Mouse (Mus musculus) Patski (cell line): ENCODE measurements around the gene Als2cl. TPM values are rescaled to one million over a fixed set of nuclear protein-coding genes. Genes with fewer than 3 reads are reported as not detected.

ENCODE experiments used
- ATAC-seq: fragments of 100-300 bp; one replicate; pipeline ENCODE4 v1.8.0; 2021
- CTCF ChIA-PET: fragments of 350-600 bp; sonication (Branson Sonifier 250); formaldehyde crosslinking; loops from one replicate; lab custom pipeline; 2022; ENCODE audit warnings: inconsistent platforms; lab: Charles Lee
- POLR2A ChIA-PET: fragments of 350-600 bp; sonication (Branson Sonifier 250); formaldehyde crosslinking; loops from one replicate; lab custom pipeline; 2022; ENCODE audit warnings: antibody characterized with exemption, inconsistent platforms; lab: Charles Lee
- DNase-seq: peaks from one replicate; pipeline ENCODE4 v3.0.0-alpha.2; 2011; ENCODE audit warnings: low read depth, low spot score
- H3K27me3 ChIP-seq: fragments of 371-371 bp; one replicate; pipeline ENCODE4 v1.5.1; 2021
- CTCF ChIP-seq: fragments of 100-300 bp; IDR thresholded peaks from one replicate; pipeline ENCODE4 v1.5.1; 2021
- in situ Hi-C: fragments of 300-500 bp; cut with MboI; formaldehyde crosslinking; loops from 3 replicates; pipeline ENCODE4 v1.11.1; 2018; ENCODE audit warnings: low pct_unique_long_range_greater_than_20kb, mixed read lengths
- polyA plus RNA-seq: library from polyadenylated mRNA; unstranded; gene quantifications from one replicate; pipeline ENCODE4 v1.2.3, GENCODE M21; 2021

Als2cl gene
- 69.4 TPM for polyA plus RNA-seq

GRCm38 (mm10) chr9:110879191-110879920 is at the start of gene Als2cl:
Gene Als2cl (plus strand): TSS chr9:110879870.
- H3K27me3 ChIP-seq = no peaks in the 10 kb centered on the region
- ATAC-seq (no peak), DNase-seq (no peak)
- TF ChIP-seq CTCF = no peak
- ChIA-PET CTCF (interaction anchor here (0.8 to 1.5 kb wide), 4 partner anchors 8 to 164 kb away, joined by 3 to 4 read pairs (median 4); no protein-coding TSS in a partner anchor), POLR2A (interaction anchor here (0.6 to 1.3 kb wide), 6 partner anchors 12 to 154 kb away, joined by 3 to 6 read pairs (median 4); no protein-coding TSS in a partner anchor)
- in situ Hi-C loops = loop anchor here (10.0 kb wide), 2 partner anchors 235 to 455 kb away; no protein-coding TSS in a partner anchor

- CTCF ChIA-PET = no interaction called here
- POLR2A ChIA-PET = no interaction called here
- no peak for TF ChIP-seq CTCF
- in situ Hi-C loops = no loop called here
- H3K27me3 ChIP-seq = no peaks in the 10 kb centered on the region
- DNase-seq (no peak), ATAC-seq (no peak)
Measured at GRCm38 (mm10) chr9:110833021-110833420, 46.6 kb upstream of the Als2cl start.

GRCm38 (mm10) chr9:110834411-110834810 is 45.3 kb upstream of the Als2cl start, which contains the start of gene Prss45:
Gene Prss45 (plus strand): TSS chr9:110834588.
- no peaks in the 10 kb centered on the region for H3K27me3 ChIP-seq
- in situ Hi-C loops = no loop called here
- ATAC-seq (no peak), DNase-seq (no peak)
- no peak for TF ChIP-seq CTCF
- CTCF ChIA-PET = no interaction called here
- POLR2A ChIA-PET = no interaction called here

- in situ Hi-C loops = no loop called here
- no peaks in the 10 kb centered on the region for H3K27me3 ChIP-seq
- POLR2A ChIA-PET = no interaction called here
- no peak for ATAC-seq
- TF ChIP-seq CTCF = no peak
- no peak for DNase-seq
- CTCF ChIA-PET = no interaction called here
Measured at GRCm38 (mm10) chr9:110834961-110835360, 44.7 kb upstream of the Als2cl start.

GRCm38 (mm10) chr9:110836112-110836511 is 43.6 kb upstream of the Als2cl start:
- ChIA-PET POLR2A (interaction anchor here (0.7 kb wide), 1 partner anchor 222 kb away, joined by 3 read pairs; no protein-coding TSS in a partner anchor), CTCF (interaction anchor here (1.4 kb wide), 1 partner anchor 13 kb away, joined by 3 read pairs; no protein-coding TSS in a partner anchor)
- TF ChIP-seq CTCF = no peak
- DNase-seq (no peak), ATAC-seq (no peak)
- in situ Hi-C loops = no loop called here
- no peaks in the 10 kb centered on the region for H3K27me3 ChIP-seq

- in situ Hi-C loops = no loop called here
- no peak for DNase-seq
- POLR2A ChIA-PET = no interaction called here
- no peaks in the 10 kb centered on the region for H3K27me3 ChIP-seq
- CTCF ChIA-PET = no interaction called here
- no peak for TF ChIP-seq CTCF
- ATAC-seq = no peak
Measured at GRCm38 (mm10) chr9:110840905-110841304, 38.8 kb upstream of the Als2cl start.

GRCm38 (mm10) chr9:110841438-110841837 is 38.2 kb upstream of the Als2cl start:
- DNase-seq (no peak), ATAC-seq (no peak)
- ChIA-PET CTCF (no interaction called here), POLR2A (no interaction called here)
- TF ChIP-seq CTCF = no peak
- in situ Hi-C loops = no loop called here
- no peaks in the 10 kb centered on the region for H3K27me3 ChIP-seq

GRCm38 (mm10) chr9:110844206-110844605 is 35.5 kb upstream of the Als2cl start, which contains the start of gene Prss46:
Gene Prss46 (plus strand): TSS chr9:110844506.
- no peaks in the 10 kb centered on the region for H3K27me3 ChIP-seq
- POLR2A ChIA-PET = no interaction called here
- CTCF ChIA-PET = no interaction called here
- in situ Hi-C loops = no loop called here
- no peak for TF ChIP-seq CTCF
- ATAC-seq = no peak
- DNase-seq = no peak

- in situ Hi-C loops = no loop called here
- no peaks in the 10 kb centered on the region for H3K27me3 ChIP-seq
- CTCF ChIA-PET = interaction anchor here (0.9 to 1.2 kb wide), 2 partner anchors 13 to 68 kb away, joined by 3 to 4 read pairs; no protein-coding TSS in a partner anchor
- peak; percentile 82 for ATAC-seq
- POLR2A ChIA-PET = interaction anchor here (1.2 kb wide), 1 partner anchor 30 kb away, joined by 3 read pairs; the partner anchor contains the start of genes Als2cl and Tmie
- peak; percentile 70 for DNase-seq
- no peak for TF ChIP-seq CTCF
Measured at GRCm38 (mm10) chr9:110849162-110849561, 30.5 kb upstream of the Als2cl start.

- no peak for TF ChIP-seq CTCF
- ATAC-seq (no peak), DNase-seq (no peak)
- in situ Hi-C loops = no loop called here
- POLR2A ChIA-PET = no interaction called here
- CTCF ChIA-PET = interaction anchor here (1.3 kb wide), 1 partner anchor 74 kb away, joined by 7 read pairs; no protein-coding TSS in a partner anchor
- no peaks in the 10 kb centered on the region for H3K27me3 ChIP-seq
Measured at GRCm38 (mm10) chr9:110855903-110856302, 23.8 kb upstream of the Als2cl start.

- in situ Hi-C loops = no loop called here
- no peaks in the 10 kb centered on the region for H3K27me3 ChIP-seq
- CTCF ChIA-PET = no interaction called here
- no peak for DNase-seq
- TF ChIP-seq CTCF = no peak
- POLR2A ChIA-PET = no interaction called here
- no peak for ATAC-seq
Measured at GRCm38 (mm10) chr9:110856920-110857319, 22.8 kb upstream of the Als2cl start.
